Mouse (Mus musculus) T-cell, adult 2 months (primary cell): ENCODE results near the gene Ap3m1.
A peak's percentile ranks its signal among the peaks of the same experiment; 100 is the strongest.

ENCODE experiments used
- DNase-seq: peaks from one replicate; pipeline ENCODE4 v3.0.0; 2022; ENCODE audit warnings: low spot score

The Ap3m1 gene

DNA sequence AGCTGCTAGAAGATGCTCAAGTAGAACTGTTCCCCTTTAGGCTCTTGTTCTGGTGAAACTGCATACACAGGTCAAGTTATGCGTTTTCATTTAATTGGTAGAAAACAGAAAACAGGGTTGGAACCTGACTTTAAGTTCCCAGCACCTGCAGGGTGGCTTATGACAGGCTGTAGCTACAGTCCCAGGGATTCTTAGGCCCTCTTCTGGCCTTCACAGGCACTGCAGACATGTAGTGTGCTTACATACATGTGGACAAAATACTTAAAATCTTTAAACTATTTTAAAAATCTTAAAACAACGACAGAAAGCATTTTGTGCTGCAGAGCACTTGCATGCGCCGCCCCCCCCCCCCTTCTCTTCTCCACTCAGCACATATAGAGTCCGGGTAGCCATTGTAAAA, 17.3 kb upstream of the Ap3m1 start:
- no peak for DNase-seq

- no peak for DNase-seq
These were observed 13.3 kb upstream of the Ap3m1 start for GRCm38 (mm10) chr14:21065490-21066162.

DNA sequence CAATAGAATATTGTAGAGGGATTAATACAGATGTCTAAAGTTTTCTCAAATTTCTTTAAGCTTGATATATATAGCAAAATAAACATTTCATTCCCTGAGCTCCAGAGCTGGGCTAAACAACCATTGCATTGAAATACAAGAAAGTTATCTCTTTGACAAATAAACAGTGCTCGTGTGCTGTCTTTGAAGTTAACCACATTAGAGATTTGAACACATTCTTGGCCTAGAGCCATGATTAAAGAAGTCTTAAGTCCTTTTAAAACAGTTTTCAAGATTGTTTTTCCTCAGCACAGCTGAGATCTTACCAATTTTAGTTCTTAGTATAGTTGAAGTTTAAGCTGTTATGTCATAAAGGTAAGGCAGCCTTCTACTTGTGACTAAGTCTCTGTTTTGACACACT, 12.0 kb upstream of the Ap3m1 start:
- DNase-seq = peak; percentile 6

DNA sequence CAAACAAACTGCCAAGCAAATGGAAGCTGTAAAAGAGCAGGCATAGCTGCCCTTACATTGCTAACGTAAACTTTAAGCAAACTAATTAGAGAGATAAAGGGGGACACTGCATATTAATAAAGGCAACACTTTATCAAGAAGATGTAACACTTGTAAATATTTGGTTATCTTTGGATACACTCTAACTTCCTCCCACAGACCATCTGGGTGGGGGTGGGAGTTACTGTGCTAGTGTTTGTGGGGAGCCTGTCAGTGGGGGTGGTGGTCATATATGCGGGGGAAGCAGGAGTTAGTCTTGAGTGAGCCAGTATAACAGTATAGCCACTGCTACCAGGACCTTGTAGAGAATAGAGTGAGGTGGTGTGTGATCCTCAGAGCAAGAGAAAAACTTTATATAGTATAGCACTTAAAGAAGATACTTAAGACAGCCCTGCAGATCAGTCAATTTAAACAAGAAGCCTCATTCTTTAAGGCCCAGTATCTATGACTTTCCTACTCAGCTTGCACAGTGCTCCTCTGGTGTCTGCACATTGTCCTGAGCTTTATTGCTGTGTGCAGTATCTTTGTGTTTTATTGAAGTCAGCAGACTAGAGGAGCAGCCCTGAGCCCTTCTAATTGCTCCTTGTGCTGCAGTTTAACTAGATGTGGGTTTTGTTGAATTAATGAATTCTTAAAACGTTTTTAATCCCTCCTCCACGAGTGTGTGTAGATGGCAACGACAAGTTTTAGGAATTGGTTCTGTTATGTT, 10.6 kb upstream of the Ap3m1 start:
- no peak for DNase-seq

- DNase-seq = no peak
These were observed 6.7 kb upstream of the Ap3m1 start for GRCm38 (mm10) chr14:21058972-21059371.

DNA sequence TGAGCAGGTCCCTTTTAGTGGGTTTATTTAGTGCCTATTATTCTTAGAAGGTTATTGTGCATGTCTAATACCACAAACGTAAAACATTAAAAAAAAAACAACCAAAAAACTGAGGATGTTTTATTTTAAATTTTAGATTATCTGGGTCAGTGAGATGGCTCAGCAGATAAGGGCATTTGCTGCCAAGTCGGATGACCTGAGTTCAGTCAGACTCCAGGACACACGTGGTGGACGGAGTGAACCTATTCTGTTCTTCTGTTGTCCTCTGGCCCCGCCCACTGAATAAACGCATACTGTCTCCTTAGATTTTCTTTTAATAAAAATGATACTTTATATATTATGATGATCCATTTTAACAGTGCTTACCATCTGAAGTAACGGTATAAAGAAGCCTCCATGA, 1.3 kb upstream of the Ap3m1 start:
- no peak for DNase-seq

GRCm38 (mm10) chr14:21053151-21053550, 843 bp upstream of the Ap3m1 start:
- DNase-seq = no peak

- no peak for DNase-seq
These were observed 448 bp upstream of the Ap3m1 start for GRCm38 (mm10) chr14:21052781-21053130.

DNA sequence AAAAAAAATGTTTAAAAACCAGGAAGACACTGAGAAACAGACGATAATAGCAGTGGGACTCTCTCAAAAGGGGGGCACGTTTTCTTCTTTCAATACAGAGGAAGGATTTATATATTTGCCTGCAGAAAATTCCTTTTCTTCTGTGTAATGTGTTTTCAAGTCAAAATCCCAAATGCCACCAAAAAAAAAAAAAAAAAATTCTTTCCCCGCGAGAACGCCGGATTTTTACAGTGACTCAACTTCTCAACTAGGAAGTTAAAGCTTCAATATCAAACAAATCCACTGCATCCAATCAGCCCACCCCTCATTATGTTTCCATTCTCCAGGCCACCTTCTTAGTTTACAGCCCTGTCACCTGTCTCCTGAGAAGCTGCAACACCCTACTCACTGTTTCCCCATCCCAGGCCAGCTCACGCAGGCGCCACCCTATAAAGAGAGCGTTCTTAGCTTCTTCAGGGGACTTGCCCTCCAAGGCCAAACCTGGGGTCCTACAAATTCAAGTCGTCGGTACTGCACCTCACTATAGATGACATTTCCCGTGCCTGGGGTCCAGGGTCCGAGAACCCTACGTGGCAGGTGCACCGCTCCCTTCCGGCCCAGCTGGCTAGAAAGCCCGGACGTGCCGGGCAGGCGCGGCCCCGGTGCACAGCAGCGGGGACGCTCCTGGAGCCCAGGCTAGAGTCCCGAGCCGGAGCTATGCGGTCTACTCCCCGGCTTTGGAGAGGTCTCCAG, 762 bp downstream of the Ap3m1 start:
- DNase-seq = no peak

DNA sequence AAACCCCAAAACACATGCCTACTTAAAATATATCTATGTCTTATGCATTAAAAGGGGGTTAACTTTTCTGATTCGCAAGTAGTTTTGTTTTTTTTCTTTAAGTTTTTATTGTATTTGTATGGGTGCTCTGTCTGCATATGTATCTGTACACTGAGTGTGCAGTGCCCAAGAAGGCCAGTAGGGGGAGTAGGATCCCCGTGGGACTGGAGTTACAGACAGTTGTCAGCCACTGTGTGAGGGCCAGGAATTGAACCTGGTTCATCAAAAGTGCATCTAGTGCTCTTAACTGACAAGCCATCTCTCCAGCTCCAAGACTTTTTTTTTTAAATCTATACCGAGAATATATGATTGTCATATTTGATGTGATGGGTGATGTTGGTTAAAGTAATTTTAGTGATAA, 1.6 kb downstream of the Ap3m1 start:
- DNase-seq = peak; percentile 56

DNA sequence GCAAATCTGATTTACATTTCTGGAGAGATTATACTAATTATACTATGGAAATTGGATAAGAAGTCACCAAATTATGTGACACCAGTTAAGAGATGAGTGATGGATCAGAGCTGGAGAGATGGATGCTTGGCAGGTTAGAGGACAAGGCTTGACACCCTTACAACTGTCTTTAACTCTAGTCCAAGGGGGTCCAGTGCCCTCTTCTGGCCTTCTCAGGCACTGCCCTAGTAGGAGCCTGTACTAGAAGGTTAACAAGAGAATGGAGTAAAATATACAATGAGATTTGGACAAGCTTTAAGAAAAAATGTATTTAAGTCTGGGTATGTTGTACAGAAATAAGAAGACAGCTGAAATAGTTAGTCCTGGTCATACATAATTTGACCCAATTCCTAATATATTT, 3.4 kb downstream of the Ap3m1 start:
- peak; percentile 73 for DNase-seq

DNA sequence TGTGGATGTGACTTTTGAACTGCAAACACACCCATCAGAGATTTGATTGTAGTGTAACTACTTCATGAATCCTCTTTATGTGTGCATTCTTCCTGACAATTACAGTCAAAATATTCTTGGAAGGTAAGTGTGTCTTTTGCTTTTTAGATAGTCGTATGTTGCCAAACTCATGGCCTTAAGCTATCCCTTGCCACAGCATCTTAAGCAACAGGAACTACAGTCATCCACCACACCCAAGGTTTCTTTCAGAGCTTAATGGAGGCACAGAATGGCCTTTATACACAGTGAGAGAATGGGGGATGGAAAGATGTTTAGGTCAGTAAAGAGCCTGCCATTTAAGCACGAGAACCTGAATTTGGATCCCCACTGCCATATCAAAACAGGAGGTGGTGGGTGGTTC, 4.5 kb downstream of the Ap3m1 start:
- DNase-seq = no peak

- no peak for DNase-seq
These were observed 12.7 kb downstream of the Ap3m1 start for GRCm38 (mm10) chr14:21039623-21040022.

DNA sequence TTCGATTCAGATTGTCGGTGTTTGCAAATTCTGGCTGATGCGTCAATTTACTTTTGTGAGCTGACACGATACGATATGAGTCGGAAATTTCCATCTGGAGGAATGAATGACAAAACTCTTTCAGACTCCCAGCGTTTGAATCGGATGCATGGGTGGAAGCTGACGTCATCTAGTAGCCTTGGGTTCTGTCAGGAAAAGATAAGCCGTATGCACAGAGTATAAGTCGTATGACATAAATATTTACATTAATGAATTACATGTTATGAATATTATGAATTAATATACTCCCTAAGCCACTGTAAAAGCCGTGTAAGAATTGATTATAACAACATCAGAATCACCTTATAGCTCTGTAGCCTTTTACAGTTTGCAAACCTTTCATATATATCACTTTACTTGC, 13.2 kb downstream of the Ap3m1 start:
- no peak for DNase-seq

DNA sequence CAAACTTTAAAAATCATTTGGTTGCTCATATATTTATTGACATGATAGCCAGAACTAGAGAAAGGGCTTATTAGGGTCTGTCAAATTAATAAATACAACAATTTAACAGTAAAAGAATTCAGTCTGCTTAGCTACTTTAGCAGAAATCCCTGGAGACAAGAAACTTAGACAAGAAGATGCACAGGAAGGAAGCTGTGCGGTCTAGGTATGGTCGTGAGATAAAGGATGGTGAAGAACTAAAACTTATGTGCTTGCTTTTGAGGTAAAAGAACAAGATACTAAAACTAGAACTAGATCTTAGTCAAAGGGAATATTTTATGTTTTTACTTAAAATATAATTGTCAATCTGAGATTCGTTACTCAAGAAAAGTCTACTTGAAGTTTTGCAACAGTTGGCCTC, 17.5 kb downstream of the Ap3m1 start:
- no peak for DNase-seq

DNA sequence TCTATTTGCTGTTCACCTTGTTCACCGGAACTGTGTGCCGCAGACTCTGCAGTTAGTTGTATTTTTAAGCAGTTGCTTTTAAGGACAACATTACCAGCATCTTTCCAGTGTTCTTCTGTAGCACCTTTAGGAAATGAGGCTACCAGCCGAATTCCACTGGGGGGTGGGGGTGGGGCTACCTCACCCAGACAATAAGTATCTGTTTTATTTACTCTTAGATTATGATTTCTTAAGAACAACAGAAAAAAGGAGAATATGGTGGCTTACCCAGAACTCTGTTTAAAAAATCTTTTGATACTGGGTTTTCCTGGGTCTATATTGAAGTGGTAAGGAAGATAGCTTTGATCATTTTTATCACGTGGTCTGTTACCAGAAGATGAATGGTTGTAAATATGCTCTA, 18.0 kb downstream of the Ap3m1 start:
- no peak for DNase-seq

- peak; percentile 84 for DNase-seq
These were observed 20.4 kb downstream of the Ap3m1 start for GRCm38 (mm10) chr14:21031783-21032511.

GRCm38 (mm10) chr14:21029025-21029659, 23.2 kb downstream of the Ap3m1 start:
- DNase-seq = no peak

DNA sequence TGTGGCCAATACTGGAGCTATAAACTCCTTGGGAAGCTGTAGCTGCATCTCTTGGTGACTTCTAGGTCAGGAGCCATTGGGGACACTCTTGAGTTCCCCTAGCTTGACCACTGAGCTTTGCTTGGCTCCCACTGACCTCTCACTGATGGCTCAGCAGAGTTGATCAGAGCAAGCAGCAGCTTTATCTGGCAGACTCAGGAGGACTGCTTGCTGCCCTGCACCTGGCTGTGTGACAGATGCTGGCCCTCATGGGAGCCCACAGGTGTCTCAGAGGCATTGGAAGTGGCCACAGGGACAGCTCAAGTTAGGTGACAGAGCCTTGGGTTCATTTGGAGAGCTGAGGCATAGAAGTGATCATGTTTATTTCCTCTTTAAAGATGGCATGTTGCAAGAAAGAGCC, 24.8 kb downstream of the Ap3m1 start:
- no peak for DNase-seq

DNA sequence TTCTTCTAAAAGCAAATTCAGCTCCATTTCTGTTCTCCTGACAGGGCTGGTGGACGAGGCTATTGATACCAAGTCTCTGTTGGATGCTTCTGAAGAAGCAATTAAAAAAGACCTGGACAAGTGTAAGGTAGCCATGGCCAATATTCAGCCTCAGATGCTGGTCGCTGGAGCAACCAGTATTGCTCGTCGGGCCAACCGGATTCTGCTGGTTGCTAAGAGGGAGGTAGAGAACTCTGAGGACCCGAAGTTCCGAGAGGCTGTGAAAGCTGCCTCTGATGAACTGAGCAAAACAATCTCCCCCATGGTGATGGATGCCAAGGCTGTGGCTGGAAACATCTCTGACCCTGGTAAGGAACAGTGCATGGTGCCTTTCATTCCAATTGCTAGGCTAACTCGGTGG, 31.9 kb downstream of the Ap3m1 start:
- DNase-seq = no peak

DNA sequence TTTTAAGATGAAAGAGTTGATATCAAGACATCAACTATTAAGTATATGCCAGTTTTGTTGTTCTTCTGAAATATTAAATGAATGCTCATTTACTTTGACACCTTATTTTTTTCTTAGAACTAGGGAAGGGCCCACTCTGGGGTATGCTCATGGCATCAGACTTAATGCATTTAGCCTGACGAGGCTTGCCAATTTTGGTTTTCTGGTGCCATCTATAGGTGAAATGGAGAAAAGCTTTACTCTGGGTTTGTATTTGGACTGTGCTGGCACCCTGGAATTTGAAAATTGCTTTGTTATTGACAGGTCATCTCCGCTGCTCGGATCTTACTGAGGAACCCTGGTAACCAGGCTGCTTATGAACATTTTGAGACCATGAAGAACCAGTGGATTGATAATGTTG, 33.3 kb downstream of the Ap3m1 start:
- DNase-seq = peak; percentile 24

GRCm38 (mm10) chr14:21017871-21018270, 34.4 kb downstream of the Ap3m1 start:
- no peak for DNase-seq
